Mouse (Mus musculus) heart, embryonic 11.5 days (tissue): Measurements from ENCODE around the gene Pacs2. TPM values are rescaled to one million over a fixed set of nuclear protein-coding genes. Genes with fewer than 3 reads are reported as not detected.

Source experiments
- ATAC-seq: fragments of 200-750 bp; cut with Nextera tagmentation; replicated peaks from 2 replicates; pipeline ENCODE4 v1.8.0; 2017; ENCODE audit warnings: moderate library complexity; ENCODE audit not compliant: insufficient number of reproducible peaks, low FRiP score, low TSS enrichment
- H3K27ac ChIP-seq: fragments of 300-500 bp; sonication (generic); 2 replicates; pipeline ENCODE4 v1.5.1; 2014; ENCODE audit warnings: mild to moderate bottlenecking, low read depth, low read length
- H3K27me3 ChIP-seq: fragments of 300-500 bp; sonication (generic); 2 replicates; pipeline ENCODE4 v1.6.1; 2014; ENCODE audit warnings: mild to moderate bottlenecking, low read length, mixed read lengths; ENCODE audit not compliant: control insufficient read depth, insufficient read depth
- H3K36me3 ChIP-seq: fragments of 300-500 bp; sonication (generic); 2 replicates; pipeline ENCODE4 v1.6.1; 2014; ENCODE audit warnings: mild to moderate bottlenecking, low read length, moderate library complexity, mixed read lengths; ENCODE audit not compliant: control insufficient read depth, insufficient read depth
- H3K4me1 ChIP-seq: fragments of 300-500 bp; sonication (generic); 2 replicates; pipeline ENCODE4 v1.6.1; 2014; ENCODE audit warnings: low read length; ENCODE audit not compliant: control insufficient read depth, insufficient read depth
- H3K4me2 ChIP-seq: fragments of 300-500 bp; sonication (generic); 2 replicates; pipeline ENCODE4 v1.6.1; 2014; ENCODE audit warnings: mild to moderate bottlenecking, moderate library complexity
- H3K4me3 ChIP-seq: fragments of 300-500 bp; sonication (generic); 2 replicates; pipeline ENCODE4 v1.5.1; 2014; ENCODE audit warnings: low read depth, low read length
- H3K9ac ChIP-seq: fragments of 300-500 bp; sonication (generic); 2 replicates; pipeline ENCODE4 v1.6.1; 2014; ENCODE audit warnings: mild to moderate bottlenecking, low read depth, low read length, moderate library complexity
- H3K9me3 ChIP-seq: fragments of 300-500 bp; sonication (generic); replicated peaks from 2 replicates; pipeline ENCODE4 v1.6.1; 2016; ENCODE audit warnings: low read length; ENCODE audit not compliant: control insufficient read depth
- WGBS: fragments of 180-500 bp; shearing (Covaris S2); extraction: QIAGEN DNeasy Blood & Tissue Kit; methylation state at CpG from one replicate; pipeline ENCODE4 v1.1.7; 2014; ENCODE audit not compliant: insufficient replicate concordance; 5-methylcytosine and 5-hydroxymethylcytosine counted together
- microRNA-seq: library from miRNA; unstranded; fragments of <30 nt; microRNA quantifications from one replicate; pipeline ENCODE4, GENCODE M21; 2016; ENCODE audit warnings: borderline number of aligned reads
- polyA plus RNA-seq: library from polyadenylated mRNA; unstranded; fragments of >200 nt; fragmentation: Nextera tagmentation; extraction: Ambion mirVana; gene quantifications from 2 replicates; pipeline ENCODE4 v1.2.1, GENCODE M21; 2014

Gene Pacs2
- polyA plus RNA-seq, 1 experiment from 2014 or later: 11.3 TPM

DNA sequence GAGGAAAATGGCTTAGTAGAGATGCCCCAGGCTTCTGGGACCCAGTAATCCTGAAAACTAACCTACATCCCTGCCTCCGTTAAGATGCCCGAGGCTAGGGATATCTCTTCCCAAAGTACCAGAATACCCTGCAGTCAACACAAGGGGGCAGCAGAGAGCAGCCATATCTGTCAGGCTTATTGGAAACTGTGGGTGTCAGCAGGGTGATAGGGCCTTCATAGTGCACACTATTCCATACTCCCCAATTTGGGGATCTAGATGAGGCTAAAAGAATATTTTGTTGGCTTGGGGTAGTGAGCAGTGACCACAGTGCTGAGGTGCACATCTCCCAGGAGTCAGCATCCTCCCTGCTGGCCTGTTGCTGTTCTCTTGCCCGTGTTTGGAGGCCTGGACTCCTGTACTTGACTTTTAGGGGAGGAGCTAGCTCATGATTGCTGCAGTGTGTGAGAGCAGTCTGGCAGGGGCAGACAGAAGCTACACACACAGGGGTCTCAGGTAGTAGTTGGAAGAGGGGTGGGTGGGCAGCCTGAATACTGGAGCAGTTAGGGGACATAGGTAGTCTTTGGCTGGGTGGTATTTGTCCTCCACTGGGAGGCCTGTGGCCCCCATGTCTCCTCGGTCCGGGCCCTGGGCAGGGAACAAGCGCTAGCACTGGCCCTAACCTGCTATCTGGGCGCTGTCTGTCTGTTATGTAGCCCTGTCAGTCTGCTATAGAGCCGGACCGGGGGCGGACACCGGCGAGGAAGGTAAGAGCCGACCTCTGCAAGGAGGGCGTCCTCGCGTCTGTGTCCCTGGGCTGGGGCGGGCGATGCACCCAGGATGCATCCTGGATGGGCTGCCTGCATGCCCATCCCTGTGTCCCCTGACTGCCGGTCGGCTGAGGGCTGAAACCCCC is 105.5 kb downstream of the Pacs2 start:
- Histone ChIP-seq H3K9ac (no peak overlapping the region), H3K27ac (0 out of 2 replicates have a peak overlapping the region, but pooled peaks have one; percentile 22), H3K9me3 (no peaks in the 10 kb centered on the region), H3K4me1 (peaks cover 9% of the 10 kb centered on the region; the same call in 1 of the 2 replicates), H3K4me2 (no peak overlapping the region), H3K27me3 (no peaks in the 10 kb centered on the region), H3K36me3 (peaks cover 38% of the 10 kb centered on the region), H3K4me3 (no peak overlapping the region)
- 77% methylated on average over 20 of the region's 20 CpGs for WGBS
- peak; percentile 22; the same call in 1 of the 2 replicates for ATAC-seq

Small RNA genes within 50 kb of the gene (microRNA-seq; reads per million reads assigned to microRNA genes)
- gene Gm44471: not detected

Other genes with a start within 250 kb of the Pacs2 start
- 0.63 and 0.79 TPM in 2 replicates for gene Ahnak2, start 211.9 kb upstream of the Pacs2 start, polyA plus RNA-seq
- 11.5 and 13.0 TPM in 2 replicates for gene Clba1, start 205.6 kb upstream of the Pacs2 start, polyA plus RNA-seq
- gene Cdca4, start 185.1 kb upstream of the Pacs2 start, polyA plus RNA-seq: 61.5 and 62.8 TPM in 2 replicates
- gene Gpr132, start 146.3 kb upstream of the Pacs2 start, polyA plus RNA-seq: 0.19 TPM in 1 of 2 replicates, not detected in the other
- gene Jag2, start 84.7 kb upstream of the Pacs2 start, polyA plus RNA-seq: 1.5 and 2.2 TPM in 2 replicates
- gene Nudt14, start 72.4 kb upstream of the Pacs2 start, polyA plus RNA-seq: 44.2 and 50.7 TPM in 2 replicates
- gene Btbd6, start 38.0 kb upstream of the Pacs2 start, polyA plus RNA-seq: 18.9 and 22.5 TPM in 2 replicates
- 33.7 and 39.5 TPM in 2 replicates for gene Brf1, start 13.8 kb upstream of the Pacs2 start, polyA plus RNA-seq
- gene Tex22, start 60.0 kb downstream of the Pacs2 start, polyA plus RNA-seq: 0.16 TPM in 1 of 2 replicates, not detected in the other
- gene Mta1, start 83.8 kb downstream of the Pacs2 start, polyA plus RNA-seq: 12.3 and 14.7 TPM in 2 replicates
- 1,118 and 1,169 TPM in 2 replicates for gene Crip2, start 125.7 kb downstream of the Pacs2 start, polyA plus RNA-seq
- 525 and 533 TPM in 2 replicates for gene Crip1, start 131.8 kb downstream of the Pacs2 start, polyA plus RNA-seq
- 15.8 and 16.6 TPM in 2 replicates for gene Tedc1, start 141.9 kb downstream of the Pacs2 start, polyA plus RNA-seq
- 1.00 and 1.5 TPM in 2 replicates for gene Tmem121, start 171.4 kb downstream of the Pacs2 start, polyA plus RNA-seq